24 mouse cellular contexts compared by ENCODE assay signal in genomic region chr5:88652589-88652988, GRCm38 (mm10).
"Had no signal": no experiment of that assay in that cellular context is flagged by ENCODE, and none has a peak within 500 bp of the region (broad histone marks: within the 10 kb centered on the region; RNA-seq: fewer than 3 reads in every experiment).

No protein-coding gene starts in this region.

- H3K4me2 ChIP-seq: heart, embryonic 11.5 days; heart, embryonic 13.5 days; heart, embryonic 15.5 days; hindbrain, embryonic 13.5 days; hindbrain, embryonic 15.5 days; kidney, embryonic 15.5 days; limb, embryonic 13.5 days; limb, embryonic 15.5 days had no signal

- H3K27ac ChIP-seq: heart, embryonic 13.5 days; heart, embryonic 15.5 days; hindbrain, embryonic 13.5 days; hindbrain, embryonic 15.5 days; hindbrain, postnatal 0 days; kidney, embryonic 15.5 days; kidney, postnatal 0 days; limb, embryonic 13.5 days; limb, embryonic 15.5 days had no signal

- ATAC-seq: hindbrain, postnatal 0 days; intestine, embryonic 16.5 days had no signal

- H3K9ac ChIP-seq: heart, embryonic 13.5 days; heart, embryonic 15.5 days; hindbrain, embryonic 13.5 days; hindbrain, embryonic 15.5 days; kidney, embryonic 15.5 days; limb, embryonic 13.5 days; limb, embryonic 15.5 days had no signal

- H3K9me3 ChIP-seq: heart, embryonic 13.5 days; heart, embryonic 15.5 days; hindbrain, embryonic 13.5 days; hindbrain, embryonic 15.5 days; kidney, embryonic 15.5 days; limb, embryonic 13.5 days; limb, embryonic 15.5 days had no signal

- DNase-seq: gastrocnemius, postnatal 14 days; gastrocnemius, postnatal 36 days; heart, adult 18-20 months; heart, postnatal 14 days; heart, postnatal 36 days; kidney, adult 11 months; kidney, adult 2 months; kidney, adult 9 months; kidney, postnatal 14 days; kidney, postnatal 36 days; layer of hippocampus, adult 9-11 months; layer of hippocampus, postnatal 36 days; left cerebral cortex, postnatal 4 days had no signal

- H3K27me3 ChIP-seq: heart, embryonic 13.5 days; heart, embryonic 15.5 days; hindbrain, embryonic 13.5 days; hindbrain, embryonic 15.5 days; kidney, embryonic 15.5 days; limb, embryonic 13.5 days; limb, embryonic 15.5 days had no signal

- H3K4me1 ChIP-seq: hindbrain, embryonic 13.5 days; hindbrain, embryonic 15.5 days; kidney, embryonic 15.5 days; limb, embryonic 13.5 days; limb, embryonic 15.5 days had no signal

- H3K4me3 ChIP-seq: heart, embryonic 13.5 days; heart, embryonic 15.5 days; hindbrain, embryonic 13.5 days; hindbrain, embryonic 15.5 days; kidney, embryonic 15.5 days; limb, embryonic 13.5 days; limb, embryonic 15.5 days had no signal
